Comparison of ENCODE assay signal across 29 mouse cellular contexts in genomic region chr2:87461769-87462168, GRCm38 (mm10). TPM values are rescaled to one million over a fixed set of nuclear protein-coding genes. Genes with fewer than 3 reads are reported as not detected.
DNase-seq lines count a peak whose midpoint lies in the region; ATAC-seq and TF ChIP-seq lines count a peak whose summit lies in the region.
"Had no signal": no experiment of that assay in that cellular context is flagged by ENCODE, and none has a peak within 500 bp of the region (broad histone marks: within the 10 kb centered on the region; RNA-seq: fewer than 3 reads in every experiment).

No protein-coding gene starts in this region.

- peak; percentile 28 for DNase-seq in 416B (ENCODE audit: low read depth)
- peak; percentile 8 for DNase-seq in MEL (ENCODE audit: low read depth, low spot score)
- no peak for DNase-seq in cerebellum, postnatal 25 days
- DNase-seq in frontal cortex, postnatal 36 days (ENCODE audit: low spot score in 2 of 2), result no peak
- DNase-seq: adrenal gland, postnatal 10 days; adrenal gland, postnatal 25 days; cerebellum, adult 11 months; cerebellum, adult 2 months; cerebellum, adult 9-10 months; cerebellum, postnatal 10 days; cerebellum, postnatal 36 days; embryo, embryonic 11 days had no signal

- no peaks in the 10 kb centered on the region for H3K79me2 ChIP-seq in MEL (ENCODE audit: control insufficient read depth, insufficient read depth, low read length, poor library complexity)

- no peak for TF ChIP-seq EP300 in MEL (IDR thresholded peaks at IDR 0.05; ENCODE audit: low read depth in 1 of 2, low read length in 2 of 2)

- H3K36me3 ChIP-seq in MEL (ENCODE audit: control insufficient read depth in 1 of 2, insufficient read depth in 2 of 2, low read length in 2 of 2), result no peaks in the 10 kb centered on the region
- H3K36me3 ChIP-seq: embryonic facial prominence, embryonic 13.5 days; embryonic facial prominence, embryonic 15.5 days; forebrain, embryonic 10.5 days; forebrain, embryonic 12.5 days; G1E had no signal

- H3K27me3 ChIP-seq in MEL (ENCODE audit: control insufficient read depth in 1 of 2, insufficient read depth in 2 of 2, low read length in 2 of 2), result no peaks in the 10 kb centered on the region
- H3K27me3 ChIP-seq: CH12.LX; embryonic facial prominence, embryonic 13.5 days; embryonic facial prominence, embryonic 15.5 days; forebrain, embryonic 12.5 days had no signal

- H3K4me1 ChIP-seq in MEL (ENCODE audit: control insufficient read depth in 1 of 2, insufficient read depth in 2 of 2, low read length in 2 of 2), result no peaks in the 10 kb centered on the region
- H3K4me1 ChIP-seq: embryonic facial prominence, embryonic 13.5 days; embryonic facial prominence, embryonic 15.5 days; forebrain, embryonic 10.5 days; forebrain, embryonic 12.5 days had no signal

- no peak for TF ChIP-seq CTCF in MEL (IDR thresholded peaks at IDR 0.05 in 2 of 3, conservative IDR thresholded peaks at IDR 0.05 in 1 of 3; ENCODE audit: control insufficient read depth in 1 of 3, insufficient read depth in 1 of 3, low read depth in 2 of 3, low read length in 3 of 3, poor library complexity in 1 of 3, severe bottlenecking in 1 of 3)

- peak; percentile 69 for ATAC-seq in inflammation-experienced regulatory T-cells, adult 6 months
- ATAC-seq: forebrain, embryonic 14.5 days; forebrain, embryonic 16.5 days had no signal

- H3K4me3 ChIP-seq in MEL (ENCODE audit: control insufficient read depth in 1 of 2, insufficient read depth in 1 of 2, low read depth in 2 of 2, low read length in 2 of 2), result no peak overlapping the region
- H3K4me3 ChIP-seq: embryonic facial prominence, embryonic 13.5 days; embryonic facial prominence, embryonic 15.5 days; erythroblast, embryonic 14.5 days; forebrain, embryonic 10.5 days; forebrain, embryonic 12.5 days had no signal

- H3K9ac ChIP-seq in MEL (ENCODE audit: control insufficient read depth, low read depth, low read length, poor library complexity, severe bottlenecking), result no peak overlapping the region
- H3K9ac ChIP-seq: embryonic facial prominence, embryonic 13.5 days; embryonic facial prominence, embryonic 15.5 days; forebrain, embryonic 12.5 days had no signal

- H3K9me3 ChIP-seq in MEL (replicated peaks; ENCODE audit: insufficient read depth, low read length), result no peaks in the 10 kb centered on the region
- H3K9me3 ChIP-seq: embryonic facial prominence, embryonic 13.5 days; embryonic facial prominence, embryonic 15.5 days; forebrain, embryonic 10.5 days; forebrain, embryonic 12.5 days had no signal

- H3K27ac ChIP-seq in MEL (ENCODE audit: control insufficient read depth, low read depth, low read length), result no peak overlapping the region
- H3K27ac ChIP-seq: embryonic facial prominence, embryonic 13.5 days; embryonic facial prominence, embryonic 15.5 days; forebrain, embryonic 10.5 days; forebrain, embryonic 12.5 days had no signal

- no peak for TF ChIP-seq POLR2A in MEL (IDR thresholded peaks at IDR 0.05; ENCODE audit: control insufficient read depth in 1 of 2, insufficient read depth in 1 of 2, low read depth in 1 of 2, low read length in 2 of 2, poor library complexity in 1 of 2)

- TF ChIP-seq RAD21 in MEL (IDR thresholded peaks at IDR 0.05; ENCODE audit: low read depth, low read length), result no peak

TF ChIP-seq in MEL, 35 proteins besides CTCF, POLR2A, EP300 and RAD21:
- no peak for TF ChIP-seq ZMIZ1 (IDR thresholded peaks at IDR 0.05; ENCODE audit: low read depth, low read length)
- no peak for TF ChIP-seq MYC (IDR thresholded peaks at IDR 0.05; ENCODE audit: low read depth, low read length)
- TF ChIP-seq E2F4 (IDR thresholded peaks at IDR 0.05; ENCODE audit: borderline replicate concordance, low read depth, low read length), result no peak
- no peak for TF ChIP-seq MAX (IDR thresholded peaks at IDR 0.05; ENCODE audit: low read length)
- no peak for TF ChIP-seq TBP (IDR thresholded peaks at IDR 0.05; ENCODE audit: low read depth, low read length)
- TF ChIP-seq CHD1 (IDR thresholded peaks at IDR 0.05; ENCODE audit: low read depth, low read length), result no peak
- TF ChIP-seq CHD2 (IDR thresholded peaks at IDR 0.05; ENCODE audit: low read length), result no peak
- no peak for TF ChIP-seq BHLHE40 (IDR thresholded peaks at IDR 0.05; ENCODE audit: borderline replicate concordance, low read depth, low read length)
- TF ChIP-seq MAFK (IDR thresholded peaks at IDR 0.05; ENCODE audit: borderline replicate concordance, low read depth, low read length), result no peak
- no peak for TF ChIP-seq GABPA (IDR thresholded peaks at IDR 0.05; ENCODE audit: low read depth, low read length)
- TF ChIP-seq USF1 (IDR thresholded peaks at IDR 0.05; ENCODE audit: low read depth, low read length), result no peak
- no peak for TF ChIP-seq ETS1 (IDR thresholded peaks at IDR 0.05; ENCODE audit: low read depth, low read length)
- no peak for TF ChIP-seq MYB (IDR thresholded peaks at IDR 0.05; ENCODE audit: low read depth, low read length)
- TF ChIP-seq MXI1 (IDR thresholded peaks at IDR 0.05; ENCODE audit: low read depth, low read length), result no peak
- no peak for TF ChIP-seq RCOR1 (IDR thresholded peaks at IDR 0.05; ENCODE audit: low read depth, low read length)
- TF ChIP-seq USF2 (IDR thresholded peaks at IDR 0.05; ENCODE audit: borderline replicate concordance in 1 of 2, insufficient read depth in 1 of 2, low read depth in 1 of 2, low read length in 2 of 2), result no peak
- no peak for TF ChIP-seq MAZ (IDR thresholded peaks at IDR 0.05; ENCODE audit: low read depth, low read length)
- no peak for TF ChIP-seq GATA1 (IDR thresholded peaks at IDR 0.05; ENCODE audit: low read depth, low read length)

RNA-seq across cellular contexts. Expression of gene Olfr1126, which starts 8.0 kb away (rescaled TPM):
- not detected in 2 replicates for total RNA-seq in MEL (2012; rRNA removed)
- not detected for polyA plus RNA-seq in MEL (2012; ENCODE audit: insufficient read depth in 1 of 2, insufficient read length in 2 of 2, low read depth in 1 of 2, low replicate concordance in 2 of 2, missing spikeins in 1 of 2)
- polyA plus RNA-seq in inflammation-experienced regulatory T-cells, adult 6 months (2017; shearing (Covaris generic)), result not detected
- total RNA-seq: adrenal gland, adult 18-20 months; adrenal gland, postnatal 10 days; adrenal gland, postnatal 25 days; adrenal gland, postnatal 4 days; CH12.LX; common myeloid progenitor, adult 5-6 weeks had no signal
- polyA plus RNA-seq: brain, embryonic 14.5 days; C2C12; cerebellum, adult 2 months; embryonic facial prominence, embryonic 11.5 days; embryonic facial prominence, embryonic 13.5 days; embryonic facial prominence, embryonic 15.5 days; erythroblast, embryonic 14.5 days; forebrain, embryonic 10.5 days; forebrain, embryonic 12.5 days; forebrain, embryonic 14.5 days; forebrain, embryonic 16.5 days; frontal cortex, adult 2 months; G1E had no signal

RNA-seq across cellular contexts. Expression of gene Olfr1124, which starts 31.7 kb away (rescaled TPM):
- total RNA-seq in MEL (2012; rRNA removed), result not detected in 2 replicates
- polyA plus RNA-seq in MEL (2012; ENCODE audit: insufficient read depth in 1 of 2, insufficient read length in 2 of 2, low read depth in 1 of 2, low replicate concordance in 2 of 2, missing spikeins in 1 of 2), result not detected
- polyA plus RNA-seq in inflammation-experienced regulatory T-cells, adult 6 months (2017; shearing (Covaris generic)), result 1 to 10 TPM in 1 of 3 experiments, under 1 TPM in 1, not detected in 1; 0.88 to 2.6 TPM
- total RNA-seq: adrenal gland, adult 18-20 months; adrenal gland, postnatal 10 days; adrenal gland, postnatal 25 days; adrenal gland, postnatal 4 days; CH12.LX; common myeloid progenitor, adult 5-6 weeks had no signal
- polyA plus RNA-seq: brain, embryonic 14.5 days; C2C12; cerebellum, adult 2 months; embryonic facial prominence, embryonic 11.5 days; embryonic facial prominence, embryonic 15.5 days; erythroblast, embryonic 14.5 days; forebrain, embryonic 14.5 days; frontal cortex, adult 2 months; G1E had no signal

RNA-seq across cellular contexts. Expression of gene Pramel7, which starts 35.1 kb away (rescaled TPM):
- not detected in 2 replicates for total RNA-seq in MEL (2012; rRNA removed)
- polyA plus RNA-seq in MEL (2012; ENCODE audit: insufficient read depth in 1 of 2, insufficient read length in 2 of 2, low read depth in 1 of 2, low replicate concordance in 2 of 2, missing spikeins in 1 of 2), result not detected
- not detected for polyA plus RNA-seq in inflammation-experienced regulatory T-cells, adult 6 months (2017; shearing (Covaris generic))
- total RNA-seq: adrenal gland, adult 18-20 months; adrenal gland, postnatal 10 days; adrenal gland, postnatal 25 days; adrenal gland, postnatal 4 days; CH12.LX; common myeloid progenitor, adult 5-6 weeks; G1E had no signal
- polyA plus RNA-seq: brain, embryonic 14.5 days; C2C12; cerebellum, adult 2 months; embryonic facial prominence, embryonic 11.5 days; embryonic facial prominence, embryonic 13.5 days; embryonic facial prominence, embryonic 15.5 days; erythroblast, embryonic 14.5 days; forebrain, embryonic 10.5 days; forebrain, embryonic 12.5 days; forebrain, embryonic 14.5 days; forebrain, embryonic 16.5 days; frontal cortex, adult 2 months; G1E had no signal

RNA-seq across cellular contexts. Expression of gene Pramel6, which starts 44.6 kb away (rescaled TPM):
- total RNA-seq in MEL (2012; rRNA removed), result not detected in 2 replicates
- polyA plus RNA-seq in MEL (2012; ENCODE audit: insufficient read depth in 1 of 2, insufficient read length in 2 of 2, low read depth in 1 of 2, low replicate concordance in 2 of 2, missing spikeins in 1 of 2), result not detected
- not detected for polyA plus RNA-seq in inflammation-experienced regulatory T-cells, adult 6 months (2017; shearing (Covaris generic))
- total RNA-seq: adrenal gland, adult 18-20 months; adrenal gland, postnatal 10 days; adrenal gland, postnatal 25 days; adrenal gland, postnatal 4 days; CH12.LX; common myeloid progenitor, adult 5-6 weeks had no signal
- polyA plus RNA-seq: brain, embryonic 14.5 days; C2C12; cerebellum, adult 2 months; embryonic facial prominence, embryonic 11.5 days; embryonic facial prominence, embryonic 13.5 days; embryonic facial prominence, embryonic 15.5 days; erythroblast, embryonic 14.5 days; forebrain, embryonic 10.5 days; forebrain, embryonic 12.5 days; forebrain, embryonic 14.5 days; forebrain, embryonic 16.5 days; frontal cortex, adult 2 months; G1E had no signal

RNA-seq across cellular contexts. Expression of gene Olfr1123, which starts 45.3 kb away (rescaled TPM):
- total RNA-seq in MEL (2012; rRNA removed), result not detected in 2 replicates
- not detected for polyA plus RNA-seq in MEL (2012; ENCODE audit: insufficient read depth in 1 of 2, insufficient read length in 2 of 2, low read depth in 1 of 2, low replicate concordance in 2 of 2, missing spikeins in 1 of 2)
- polyA plus RNA-seq in inflammation-experienced regulatory T-cells, adult 6 months (2017; shearing (Covaris generic)), result not detected
- total RNA-seq: adrenal gland, adult 18-20 months; adrenal gland, postnatal 10 days; adrenal gland, postnatal 25 days; adrenal gland, postnatal 4 days; CH12.LX; common myeloid progenitor, adult 5-6 weeks had no signal
- polyA plus RNA-seq: brain, embryonic 14.5 days; C2C12; cerebellum, adult 2 months; embryonic facial prominence, embryonic 11.5 days; embryonic facial prominence, embryonic 13.5 days; erythroblast, embryonic 14.5 days; forebrain, embryonic 10.5 days; forebrain, embryonic 12.5 days; forebrain, embryonic 14.5 days; forebrain, embryonic 16.5 days; frontal cortex, adult 2 months; G1E had no signal

Comparison
In these comparisons a context has a peak if more than half of its experiments do, and no peak if none do; other contexts are left out.
1. DNase-seq: peak in 416B (single experiment) and MEL (single experiment); none in cerebellum, postnatal 25 days (0 of 2) and frontal cortex, postnatal 36 days (0 of 2).